Mouse (Mus musculus) ES-E14 (cell line): ENCODE data around the gene Tmem131. TPM values are rescaled to one million over a fixed set of nuclear protein-coding genes. Genes with fewer than 3 reads are reported as not detected.

Experiments
- DNase-seq: peaks from one replicate; pipeline ENCODE4 v3.0.0-alpha.2; 2013; ENCODE audit warnings: low read depth, low spot score
- H3K27ac ChIP-seq: 2 replicates; pipeline ENCODE4 v1.5.1; 2012; ENCODE audit warnings: low read depth, mild to moderate bottlenecking, low read length, moderate library complexity, mixed read lengths; ENCODE audit not compliant: poor library complexity, insufficient read depth, severe bottlenecking
- H3K36me3 ChIP-seq: 2 replicates; pipeline ENCODE4 v1.6.1; 2012; ENCODE audit warnings: mild to moderate bottlenecking, low read length, moderate library complexity, mixed read lengths; ENCODE audit not compliant: control insufficient read depth, poor library complexity, insufficient read depth, severe bottlenecking
- H3K4me1 ChIP-seq, 2 experiments: fragments of 150-350 bp in 1 of 2; sonication (generic) in 1 of 2; 2 replicates each; pipeline ENCODE4 v1.6.1; 2012; ENCODE audit warnings: low read length in 2 of 2, mild to moderate bottlenecking in 1 of 2, mixed read lengths in 1 of 2; ENCODE audit not compliant: control insufficient read depth in 2 of 2, insufficient read depth in 2 of 2, poor library complexity in 1 of 2
- H3K4me3 ChIP-seq, 2 experiments: fragments of 150-350 bp in 1 of 2; sonication (generic) in 1 of 2; 2 replicates each; pipeline ENCODE4 v1.5.1; 2012; ENCODE audit warnings: low read length in 2 of 2, low read depth in 1 of 2, mild to moderate bottlenecking in 1 of 2, mixed read lengths in 1 of 2; ENCODE audit not compliant: insufficient read depth in 1 of 2, poor library complexity in 1 of 2, severe bottlenecking in 1 of 2
- H3K9ac ChIP-seq: 2 replicates; pipeline ENCODE4 v1.6.1; 2012; ENCODE audit warnings: low read depth, mild to moderate bottlenecking, low read length, mixed read lengths; ENCODE audit not compliant: poor library complexity, insufficient read depth, severe bottlenecking
- H3K9me3 ChIP-seq: fragments of 150-350 bp; sonication (generic); 2 replicates; pipeline ENCODE4 v1.6.1; 2012; ENCODE audit warnings: low read depth, mild to moderate bottlenecking, low read length; ENCODE audit not compliant: control insufficient read depth, insufficient read depth
- CHD2 ChIP-seq: IDR thresholded peaks from 2 replicates; pipeline ENCODE4 v1.6.1; 2014; ENCODE audit warnings: mild to moderate bottlenecking, low read depth, low read length, inconsistent platforms
- HCFC1 ChIP-seq: IDR thresholded peaks from 2 replicates; pipeline ENCODE4 v1.6.1; 2012; ENCODE audit warnings: low read length, inconsistent platforms, borderline replicate concordance; ENCODE audit not compliant: insufficient read depth
- MAFK ChIP-seq: IDR thresholded peaks from 2 replicates; pipeline ENCODE4 v1.6.1; 2014; ENCODE audit warnings: mild to moderate bottlenecking, low read depth, low read length, inconsistent platforms; ENCODE audit not compliant: insufficient read depth
- ZC3H11A ChIP-seq: IDR thresholded peaks from 2 replicates; pipeline ENCODE4 v1.6.1; 2012; ENCODE audit warnings: low read depth, mild to moderate bottlenecking, inconsistent platforms, low read length, borderline replicate concordance
- ZNF384 ChIP-seq: IDR thresholded peaks from 2 replicates; pipeline ENCODE4 v1.6.1; 2012; ENCODE audit warnings: low read depth, low read length, inconsistent platforms
- in situ Hi-C, 2 experiments: fragments of 600-800 bp; cut with MboI; formaldehyde crosslinking; loops; one replicate each; pipeline ENCODE4 v1.15.1; 2025; ENCODE audit warnings: low sequenced_read_pairs in 2 of 2, inconsistent platforms in 1 of 2; ENCODE audit not compliant: unreplicated experiment in 2 of 2
- total RNA-seq: library from RNA; depleted of rRNA; stranded (reverse); fragments of 300-350 nt; gene quantifications from 2 replicates; pipeline ENCODE4 v1.2.3, GENCODE M21; 2012

The Tmem131 gene
- total RNA-seq, 1 experiment = 73.1 TPM

- DNase-seq = peak; percentile 75
- Histone ChIP-seq H3K4me3 (no peak overlapping the region), H3K36me3 (no peaks in the 10 kb centered on the region), H3K27ac (peak overlapping the region; percentile 100; the same call in 1 of the 2 replicates), H3K9me3 (no peaks in the 10 kb centered on the region), H3K9ac (peak overlapping the region; percentile 31; the same call in 1 of the 2 replicates), H3K4me1 (peaks cover 11 to 21% of the 10 kb centered on the region in 2 experiments)
- TF ChIP-seq HCFC1 (peak; percentile 56; the same call in 1 of the 2 replicates), MAFK (no peak)
- in situ Hi-C loops = no loop called here
These were observed 38.9 kb upstream of the Tmem131 start for GRCm38 (mm10) chr1:36982191-36982961.

GRCm38 (mm10) chr1:36976770-36977169 lies 33.3 kb upstream of the Tmem131 start:
- H3K27ac ChIP-seq = no peak overlapping the region
- DNase-seq = no peak
- H3K4me1 ChIP-seq = peaks cover 0 to under 1% of the 10 kb centered on the region in 2 experiments; a peak in 1 of 4 replicates
- H3K36me3 ChIP-seq = no peaks in the 10 kb centered on the region
- TF ChIP-seq ZNF384 (no peak), MAFK (peak; percentile 86), CHD2 (no peak), HCFC1 (no peak)
- H3K4me3 ChIP-seq = no peak overlapping the region
- no peaks in the 10 kb centered on the region for H3K9me3 ChIP-seq
- in situ Hi-C loops = no loop called here
- no peak overlapping the region for H3K9ac ChIP-seq

GRCm38 (mm10) chr1:36970918-36971617 lies 27.6 kb upstream of the Tmem131 start:
- H3K4me3 ChIP-seq = no peak overlapping the region
- TF ChIP-seq ZNF384 (no peak), ZC3H11A (no peak), MAFK (no peak), CHD2 (no peak)
- no peaks in the 10 kb centered on the region for H3K9me3 ChIP-seq
- no peak for DNase-seq
- H3K9ac ChIP-seq = no peak overlapping the region
- no peaks in the 10 kb centered on the region for H3K36me3 ChIP-seq
- H3K4me1 ChIP-seq = peaks cover 8 to 16% of the 10 kb centered on the region in 2 experiments
- in situ Hi-C loops = no loop called here
- H3K27ac ChIP-seq = no peak overlapping the region

GRCm38 (mm10) chr1:36965831-36966230 lies 22.4 kb upstream of the Tmem131 start:
- DNase-seq = no peak
- Histone ChIP-seq H3K9ac (no peak overlapping the region), H3K36me3 (no peaks in the 10 kb centered on the region), H3K27ac (no peak overlapping the region), H3K4me1 (peaks cover 13 to 24% of the 10 kb centered on the region in 2 experiments), H3K4me3 (no peak overlapping the region), H3K9me3 (no peaks in the 10 kb centered on the region)
- in situ Hi-C loops = no loop called here
- TF ChIP-seq MAFK (no peak), HCFC1 (no peak), ZC3H11A (no peak), CHD2 (no peak), ZNF384 (no peak)
